10 mouse cellular contexts compared by ENCODE assay signal in the genomic region with DNA sequence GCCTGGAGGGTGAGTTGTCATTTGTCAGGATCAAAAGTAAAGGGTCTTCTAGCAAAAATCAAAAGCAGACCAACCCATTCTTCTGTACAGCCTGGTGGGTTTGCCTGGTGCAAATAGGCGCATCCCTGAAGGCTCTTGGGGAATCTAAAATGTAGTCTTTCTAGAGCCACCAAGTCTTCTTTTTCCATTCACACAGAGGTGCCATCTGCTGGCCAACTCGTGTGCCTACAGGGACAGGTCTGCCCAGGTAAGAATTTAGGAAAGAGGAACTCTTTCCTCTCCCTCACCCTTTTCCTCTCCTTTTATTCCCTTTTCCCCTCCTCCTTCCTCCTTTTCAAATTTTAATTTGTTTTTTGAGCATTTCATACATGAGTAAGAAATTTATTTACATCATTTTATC.
DNase-seq lines count a peak whose midpoint lies in the region; ATAC-seq lines count a peak whose summit lies in the region.
"Had no signal": no experiment of that assay in that cellular context is flagged by ENCODE, and none has a peak within 500 bp of the region (broad histone marks: within the 10 kb centered on the region; RNA-seq: fewer than 3 reads in every experiment).

No protein-coding gene starts in this region.

- DNase-seq in heart, postnatal 4 days, result peak; percentile 17
- DNase-seq in right cerebral cortex, postnatal 14 days, result peak; percentile 8
- DNase-seq in right cerebral cortex, postnatal 10 days (ENCODE audit: low spot score in 2 of 2), result no peak
- peak; percentile 64 to 66 for DNase-seq in cerebellum, postnatal 10 days
- DNase-seq in retina, postnatal 1 day, result peak; percentile 21
- DNase-seq in gastrocnemius, adult 8-10 months (ENCODE audit: low spot score in 2 of 2), result no peak

- no peaks in the 10 kb centered on the region for H3K9me3 ChIP-seq in heart, embryonic 12.5 days (replicated peaks)
- H3K9me3 ChIP-seq in forebrain, embryonic 16.5 days (ENCODE audit: control insufficient read depth, low read length), result no peaks in the 10 kb centered on the region
- H3K9me3 ChIP-seq: megakaryocyte, embryonic 14.5 days had no signal

- H3K4me2 ChIP-seq in heart, embryonic 12.5 days, result no peak overlapping the region
- H3K4me2 ChIP-seq in forebrain, embryonic 16.5 days (ENCODE audit: low read length), result no peak overlapping the region

- no peak for ATAC-seq in heart, embryonic 12.5 days (ENCODE audit: insufficient number of reproducible peaks, low FRiP score)
- no peak for ATAC-seq in forebrain, embryonic 16.5 days
- ATAC-seq: hindbrain, embryonic 16.5 days had no signal

- no peaks in the 10 kb centered on the region for H3K4me1 ChIP-seq in heart, embryonic 12.5 days (replicated peaks)
- no peaks in the 10 kb centered on the region for H3K4me1 ChIP-seq in forebrain, embryonic 16.5 days (replicated peaks; ENCODE audit: control insufficient read depth, insufficient read depth, low read length)
- H3K4me1 ChIP-seq: megakaryocyte, embryonic 14.5 days had no signal

- H3K4me3 ChIP-seq in heart, embryonic 12.5 days, result no peak overlapping the region
- H3K4me3 ChIP-seq in forebrain, embryonic 16.5 days (replicated peaks; ENCODE audit: low read length), result no peak overlapping the region
- H3K4me3 ChIP-seq: megakaryocyte, embryonic 14.5 days had no signal

- no peak overlapping the region for H3K27ac ChIP-seq in heart, embryonic 12.5 days (ENCODE audit: poor library complexity, severe bottlenecking)
- no peak overlapping the region for H3K27ac ChIP-seq in forebrain, embryonic 16.5 days (ENCODE audit: low read length)

- 24% methylated on average over 2 of the region's 2 CpGs for WGBS in heart, embryonic 12.5 days
- 17% methylated on average over 2 of the region's 2 CpGs for WGBS in forebrain, embryonic 16.5 days

- H3K9ac ChIP-seq in heart, embryonic 12.5 days, result no peak overlapping the region
- H3K9ac ChIP-seq in forebrain, embryonic 16.5 days (replicated peaks; ENCODE audit: low read depth, low read length), result no peak overlapping the region

- H3K27me3 ChIP-seq in heart, embryonic 12.5 days (replicated peaks), result no peaks in the 10 kb centered on the region
- no peaks in the 10 kb centered on the region for H3K27me3 ChIP-seq in forebrain, embryonic 16.5 days (replicated peaks; ENCODE audit: control insufficient read depth, insufficient read depth, low read length)
- H3K27me3 ChIP-seq: megakaryocyte, embryonic 14.5 days had no signal

- H3K36me3 ChIP-seq in heart, embryonic 12.5 days, result no peaks in the 10 kb centered on the region
- H3K36me3 ChIP-seq in forebrain, embryonic 16.5 days (ENCODE audit: control insufficient read depth, insufficient read depth), result no peaks in the 10 kb centered on the region

Comparison
In these comparisons a context has a peak if more than half of its experiments do, and no peak if none do; other contexts are left out.
1. DNase-seq: peak in heart, postnatal 4 days (single experiment), right cerebral cortex, postnatal 14 days (single experiment), cerebellum, postnatal 10 days (2 of 2) and retina, postnatal 1 day (single experiment); none in right cerebral cortex, postnatal 10 days (0 of 2) and gastrocnemius, adult 8-10 months (0 of 2).